In the genomic region with DNA sequence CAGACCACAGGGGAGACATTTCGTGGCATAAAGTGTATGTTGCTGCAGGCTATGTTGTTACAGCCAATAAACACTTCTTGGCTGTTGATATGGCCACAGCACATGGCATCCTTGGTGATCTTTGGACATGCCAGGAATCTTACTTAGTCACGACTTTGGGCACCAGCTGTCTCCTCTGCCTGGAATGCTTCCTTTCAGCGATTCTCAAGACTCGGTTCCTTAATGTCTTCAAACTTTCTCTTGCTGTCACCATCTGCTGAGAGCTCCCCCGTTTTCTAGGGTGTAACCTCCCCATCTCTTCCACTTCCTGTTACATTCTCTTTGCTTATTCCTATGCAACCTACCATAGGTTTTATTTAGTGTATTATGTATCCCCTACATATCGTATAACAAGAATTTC, we compare ENCODE assay signal across 16 mouse cellular contexts.
"Had no signal": no experiment of that assay in that cellular context is flagged by ENCODE, and none has a peak within 500 bp of the region (broad histone marks: within the 10 kb centered on the region; RNA-seq: fewer than 3 reads in every experiment).

No protein-coding gene starts in this region.

- H3K36me3 ChIP-seq: neural tube, embryonic 12.5 days; neural tube, embryonic 13.5 days; neural tube, embryonic 15.5 days; stomach, embryonic 15.5 days had no signal

- H3K27ac ChIP-seq: neural tube, embryonic 12.5 days; neural tube, embryonic 13.5 days; neural tube, embryonic 15.5 days; stomach, embryonic 15.5 days; stomach, postnatal 0 days had no signal

- DNase-seq: retina, postnatal 1 day; right cerebral cortex, postnatal 14 days; right cerebral cortex, postnatal 25 days; right cerebral cortex, postnatal 4 days; spleen, adult 18-20 months; thymus, adult 18-20 months; thymus, adult 2 months; thymus, postnatal 14 days; thymus, postnatal 25 days; thymus, postnatal 36 days; thymus, postnatal 4 days had no signal

- H3K4me3 ChIP-seq: neural tube, embryonic 12.5 days; neural tube, embryonic 13.5 days; neural tube, embryonic 15.5 days; stomach, embryonic 15.5 days had no signal

- H3K4me1 ChIP-seq: neural tube, embryonic 12.5 days; neural tube, embryonic 15.5 days; stomach, embryonic 15.5 days had no signal
